Mouse (Mus musculus) CH12.LX (cell line): ENCODE results near the gene Stx12. TPM values are rescaled to one million over a fixed set of nuclear protein-coding genes. Genes with fewer than 3 reads are reported as not detected.

Source experiments
- DNase-seq: peaks from one replicate; pipeline ENCODE4 v3.0.0-alpha.2; 2013; ENCODE audit errors: extremely low read depth
- H3K27ac ChIP-seq: 2 replicates; pipeline ENCODE4 v1.5.1; 2012; ENCODE audit warnings: low read depth, mild to moderate bottlenecking, control low read depth, moderate library complexity; ENCODE audit not compliant: insufficient read depth
- H3K27me3 ChIP-seq: replicated peaks from 2 replicates; pipeline ENCODE3; 2012; ENCODE audit warnings: inconsistent platforms
- H3K36me3 ChIP-seq, 2 experiments: replicated peaks in 1 of 2; 2 replicates each; pipeline versions ENCODE3 to v1.6.1; 2012; ENCODE audit warnings: inconsistent platforms in 1 of 2, low read length in 1 of 2, mild to moderate bottlenecking in 1 of 2, mixed read lengths in 1 of 2, moderate library complexity in 1 of 2; ENCODE audit not compliant: control insufficient read depth in 1 of 2, insufficient read depth in 1 of 2
- H3K4me1 ChIP-seq, 2 experiments: 2 replicates each; pipeline ENCODE4 v1.6.1; 2012; ENCODE audit warnings: inconsistent platforms in 1 of 2, moderate library complexity in 1 of 2; ENCODE audit not compliant: insufficient read depth in 2 of 2, control insufficient read depth in 1 of 2
- H3K4me2 ChIP-seq: 2 replicates; pipeline ENCODE4 v1.6.1; 2012; ENCODE audit warnings: low read depth, mild to moderate bottlenecking, control low read depth; ENCODE audit not compliant: poor library complexity, insufficient read depth, severe bottlenecking
- H3K4me3 ChIP-seq, 3 experiments: fragments of 150-350 bp in 1 of 3; sonication (generic) in 1 of 3; replicated peaks in 1 of 3; 2 replicates each; pipeline versions ENCODE3 to v1.5.1; 2011 to 2012; ENCODE audit warnings: low read depth in 2 of 3, low read length in 2 of 3, mild to moderate bottlenecking in 2 of 3, moderate library complexity in 2 of 3, control low read depth in 1 of 3, improper control_type of control experiment in 1 of 3, inconsistent platforms in 1 of 3, mixed read lengths in 1 of 3; ENCODE audit not compliant: poor library complexity in 1 of 3
- H3K79me2 ChIP-seq: replicated peaks from 2 replicates; pipeline ENCODE4 v1.6.1; 2012; ENCODE audit warnings: mild to moderate bottlenecking, moderate library complexity; ENCODE audit not compliant: control insufficient read depth, poor library complexity, insufficient read depth, severe bottlenecking; ENCODE audit errors: extremely low read depth
- H3K9ac ChIP-seq: 2 replicates; pipeline ENCODE4 v1.6.1; 2012; ENCODE audit warnings: low read depth, mild to moderate bottlenecking, control low read depth, moderate library complexity; ENCODE audit not compliant: insufficient read depth
- H3K9me3 ChIP-seq: replicated peaks from 2 replicates; pipeline ENCODE3; 2012; ENCODE audit warnings: low read length, inconsistent platforms, mixed read lengths
- E2F4 ChIP-seq: IDR thresholded peaks from 2 replicates; pipeline ENCODE4 v1.6.1; 2011; ENCODE audit warnings: low read depth, low read length, improper control_type of control experiment; ENCODE audit not compliant: insufficient replicate concordance
- ELF1 ChIP-seq: IDR thresholded peaks from 2 replicates; pipeline ENCODE4 v1.6.1; 2014; ENCODE audit warnings: low read depth, mild to moderate bottlenecking, inconsistent platforms, low read length, improper control_type of control experiment
- EP300 ChIP-seq: IDR thresholded peaks from 2 replicates; pipeline ENCODE4 v1.6.1; 2011; ENCODE audit warnings: low read length, improper control_type of control experiment
- HCFC1 ChIP-seq: IDR thresholded peaks from 2 replicates; pipeline ENCODE4 v1.6.1; 2012; ENCODE audit warnings: low read depth, mild to moderate bottlenecking, inconsistent platforms, low read length, improper control_type of control experiment
- KAT2A ChIP-seq: IDR thresholded peaks from 2 replicates; pipeline ENCODE4 v1.6.1; 2012; ENCODE audit warnings: low read length, improper control_type of control experiment, inconsistent platforms; ENCODE audit not compliant: insufficient replicate concordance
- MAX ChIP-seq: IDR thresholded peaks from 2 replicates; pipeline ENCODE4 v1.6.1; 2011; ENCODE audit warnings: low read length, improper control_type of control experiment
- MXI1 ChIP-seq: IDR thresholded peaks from 2 replicates; pipeline ENCODE4 v1.6.1; 2011; ENCODE audit warnings: mild to moderate bottlenecking, low read depth, low read length, improper control_type of control experiment
- POLR2AphosphoS2 ChIP-seq: IDR thresholded peaks from 2 replicates; pipeline ENCODE4 v1.6.1; 2011; ENCODE audit warnings: low read depth, low read length, improper control_type of control experiment
- RAD21 ChIP-seq: IDR thresholded peaks from 2 replicates; pipeline ENCODE4 v1.6.1; 2011; ENCODE audit warnings: low read depth, mild to moderate bottlenecking, low read length, improper control_type of control experiment, moderate library complexity
- SIN3A ChIP-seq: IDR thresholded peaks from 2 replicates; pipeline ENCODE4 v1.6.1; 2012; ENCODE audit warnings: low read length, improper control_type of control experiment, inconsistent platforms
- SMC3 ChIP-seq: IDR thresholded peaks from 2 replicates; pipeline ENCODE4 v1.6.1; 2011; ENCODE audit warnings: low read depth, low read length, improper control_type of control experiment
- TBP ChIP-seq: conservative IDR thresholded peaks from 2 replicates; pipeline ENCODE4 v1.6.1; 2011; ENCODE audit warnings: low read depth, low read length, improper control_type of control experiment
- TCF12 ChIP-seq: IDR thresholded peaks from 2 replicates; pipeline ENCODE4 v1.6.1; 2014; ENCODE audit warnings: low read depth, mild to moderate bottlenecking, inconsistent platforms, low read length, improper control_type of control experiment
- UBTF ChIP-seq: IDR thresholded peaks from 2 replicates; pipeline ENCODE4 v1.6.1; 2012; ENCODE audit warnings: low read depth, mild to moderate bottlenecking, inconsistent platforms, low read length, improper control_type of control experiment, moderate library complexity
- USF1 ChIP-seq: IDR thresholded peaks from 2 replicates; pipeline ENCODE4 v1.6.1; 2014; ENCODE audit warnings: low read depth, mild to moderate bottlenecking, inconsistent platforms, low read length, improper control_type of control experiment
- ZC3H11A ChIP-seq: IDR thresholded peaks from 2 replicates; pipeline ENCODE4 v1.6.1; 2012; ENCODE audit warnings: low read depth, mild to moderate bottlenecking, inconsistent platforms, low read length, improper control_type of control experiment
- ZNF384 ChIP-seq: IDR thresholded peaks from 2 replicates; pipeline ENCODE4 v1.6.1; 2012; ENCODE audit warnings: low read depth, low read length, improper control_type of control experiment, inconsistent platforms
- dilution Hi-C: fragments of 300-500 bp; cut with MboI; formaldehyde crosslinking; loops from 2 replicates; pipeline ENCODE4 v1.14.3; 2020; ENCODE audit warnings: low sequenced_read_pairs; ENCODE audit not compliant: extremely low pct_unique_long_range_greater_than_20kb, extremely low pct_ligation_motif_present
- in situ Hi-C: fragments of 300-500 bp; cut with MboI; formaldehyde crosslinking; loops from 3 replicates; pipeline ENCODE4 v1.14.3; 2019; ENCODE audit warnings: low sequenced_read_pairs, low pct_ligation_motif_present, low pct_unique_long_range_greater_than_20kb, mixed read lengths
- polyA plus RNA-seq: library from polyadenylated mRNA; unstranded; fragments of >175 nt; gene quantifications from 2 replicates; pipeline ENCODE4 v1.2.1, GENCODE M21; 2012; ENCODE audit warnings: low read depth; ENCODE audit not compliant: insufficient read length
- total RNA-seq, 2 experiments: library from RNA; depleted of rRNA; stranded (reverse); fragments of 300-350 nt in 1 of 2; fragments of >200 nt in 1 of 2; gene quantifications; 2 replicates each; pipeline ENCODE4 v1.2.3; 2012 to 2014

The Stx12 gene
- total and polyA plus RNA-seq, 3 experiments, result 14.5 to 17.3 (median 15.7) TPM

- no peaks in the 10 kb centered on the region for H3K79me2 ChIP-seq
- H3K36me3 ChIP-seq, result no peaks in the 10 kb centered on the region
- H3K9ac ChIP-seq, result no peak overlapping the region
- H3K27me3 ChIP-seq, result no peaks in the 10 kb centered on the region
- no peak overlapping the region for H3K27ac ChIP-seq
- peaks cover 5 to 9% of the 10 kb centered on the region in 2 experiments; a peak in 3 of 4 replicates for H3K4me1 ChIP-seq
- no peak for DNase-seq
- dilution Hi-C loops (no loop called here), in situ Hi-C loops (no loop called here)
- H3K4me3 ChIP-seq, result no peak overlapping the region
- H3K9me3 ChIP-seq, result no peaks in the 10 kb centered on the region
- no peak overlapping the region for H3K4me2 ChIP-seq
- TF ChIP-seq USF1 (no peak), KAT2A (no peak), TCF12 (no peak), ELF1 (no peak), POLR2AphosphoS2 (no peak), E2F4 (no peak), ZNF384 (no peak)
- TF ChIP-seq, all 38 proteins: peak for 0
Measured at GRCm38 (mm10) chr4:132894402-132894801, 10.1 kb upstream of the Stx12 start.

- Histone ChIP-seq H3K79me2 (peaks cover 13% of the 10 kb centered on the region), H3K27me3 (no peaks in the 10 kb centered on the region), H3K4me2 (peak overlapping the region; percentile 75), H3K9me3 (no peaks in the 10 kb centered on the region), H3K4me1 (peaks cover 15 to 30% of the 10 kb centered on the region in 2 experiments), H3K36me3 (peaks cover 8 to 15% of the 10 kb centered on the region in 2 experiments), H3K9ac (peak overlapping the region; percentile 72), H3K4me3 (peak overlapping the region; percentile 80 to 93 (median 90)), H3K27ac (peak overlapping the region; percentile 49)
- peak; percentile 57; the same call in 1 of the 2 replicates for TF ChIP-seq TBP
- no peak for TF ChIP-seq ZC3H11A
- TF ChIP-seq MAX, result no peak
- TF ChIP-seq RAD21, result no peak
- in situ Hi-C loops, result no loop called here
- DNase-seq, result peak; percentile 22
- dilution Hi-C loops, result no loop called here
Measured at GRCm38 (mm10) chr4:132884844-132885374, 600 bp upstream of the Stx12 start.

- Histone ChIP-seq H3K9ac (peak overlapping the region; percentile 72), H3K36me3 (peaks cover 14 to 22% of the 10 kb centered on the region in 2 experiments), H3K4me1 (peaks cover 15 to 34% of the 10 kb centered on the region in 2 experiments), H3K27me3 (no peaks in the 10 kb centered on the region), H3K9me3 (no peaks in the 10 kb centered on the region), H3K4me2 (peak overlapping the region; percentile 74), H3K79me2 (peaks cover 13% of the 10 kb centered on the region), H3K27ac (peak overlapping the region; percentile 34), H3K4me3 (peak overlapping the region; percentile 80 to 93 (median 90))
- peak; percentile 35 for DNase-seq
- TF ChIP-seq MAX (0 out of 2 replicates have a peak, but pooled peaks have one; percentile 35), ELF1 (0 out of 2 replicates have a peak, but pooled peaks have one; percentile 12), RAD21 (no peak), SMC3 (no peak), MXI1 (no peak), EP300 (peak; percentile 19; the same call in 1 of the 2 replicates), HCFC1 (no peak), SIN3A (peak; percentile 49; the same call in 1 of the 2 replicates), USF1 (no peak), UBTF (no peak)
- dilution Hi-C loops (no loop called here), in situ Hi-C loops (no loop called here)
Measured at GRCm38 (mm10) chr4:132883561-132884063, 697 bp downstream of the Stx12 start.
